Mouse (Mus musculus): ENCODE data around the gene 9130213A22Rik.
"Not testable (repeated sequence)": the region's sequence is repeated elsewhere in the genome, so short reads cannot be mapped to it uniquely, and the experiment has no call there.

Gene 9130213A22Rik

GRCm38 (mm10) chr11:69093856-69094255 is 28.5 kb downstream of the 9130213A22Rik start:
- DNase-seq (ENCODE audit: low spot score), result not testable (repeated sequence)

- DNase-seq (ENCODE audit: low spot score), result no peak
Observed at GRCm38 (mm10) chr11:69092871-69093270, 29.5 kb downstream of the 9130213A22Rik start.

- DNase-seq (ENCODE audit: low spot score), result peak; percentile 82
Observed at GRCm38 (mm10) chr11:69092386-69092751, 30.0 kb downstream of the 9130213A22Rik start.

- no peak for DNase-seq (ENCODE audit: low spot score)
Observed at GRCm38 (mm10) chr11:69091566-69092385, 30.6 kb downstream of the 9130213A22Rik start.

- DNase-seq (ENCODE audit: low spot score), result no peak
Observed at GRCm38 (mm10) chr11:69090367-69090766, 32.0 kb downstream of the 9130213A22Rik start.

- no peak for DNase-seq (ENCODE audit: low spot score)
Observed at GRCm38 (mm10) chr11:69089616-69090290, 32.6 kb downstream of the 9130213A22Rik start.

GRCm38 (mm10) chr11:69088856-69089615 is 33.4 kb downstream of the 9130213A22Rik start:
- DNase-seq (ENCODE audit: low spot score), result peak; percentile 71

- no peak for DNase-seq (ENCODE audit: low spot score)
Observed at GRCm38 (mm10) chr11:69088103-69088855, 34.1 kb downstream of the 9130213A22Rik start, which contains the start of gene Vamp2. TSS of gene Vamp2 (plus strand) at chr11:69088490.

GRCm38 (mm10) chr11:69087597-69087996 is 34.8 kb downstream of the 9130213A22Rik start:
- DNase-seq (ENCODE audit: low spot score), result no peak

- DNase-seq (ENCODE audit: low spot score), result no peak
Observed at GRCm38 (mm10) chr11:69087082-69087481, 35.3 kb downstream of the 9130213A22Rik start.

- DNase-seq (ENCODE audit: low spot score), result no peak
Observed at GRCm38 (mm10) chr11:69086390-69086789, 36.0 kb downstream of the 9130213A22Rik start.

GRCm38 (mm10) chr11:69085608-69086007 is 36.8 kb downstream of the 9130213A22Rik start:
- DNase-seq (ENCODE audit: low spot score), result no peak

GRCm38 (mm10) chr11:69081613-69082012 is 40.8 kb downstream of the 9130213A22Rik start:
- DNase-seq (ENCODE audit: low spot score), result no peak

- DNase-seq (ENCODE audit: low spot score), result no peak
Observed at GRCm38 (mm10) chr11:69080855-69081222, 41.5 kb downstream of the 9130213A22Rik start.

GRCm38 (mm10) chr11:69080102-69080854 is 42.1 kb downstream of the 9130213A22Rik start:
- no peak for DNase-seq (ENCODE audit: low spot score)

GRCm38 (mm10) chr11:69078805-69079438 is 43.5 kb downstream of the 9130213A22Rik start:
- DNase-seq (ENCODE audit: low spot score), result no peak

- DNase-seq (ENCODE audit: low spot score), result no peak
Observed at GRCm38 (mm10) chr11:69078041-69078440, 44.3 kb downstream of the 9130213A22Rik start.

- DNase-seq (ENCODE audit: low spot score), result no peak
Observed at GRCm38 (mm10) chr11:69077316-69077715, 45.1 kb downstream of the 9130213A22Rik start.

- no peak for DNase-seq (ENCODE audit: low spot score)
Observed at GRCm38 (mm10) chr11:69076572-69076971, 45.8 kb downstream of the 9130213A22Rik start.

GRCm38 (mm10) chr11:69075764-69076479 is 46.5 kb downstream of the 9130213A22Rik start:
- no peak for DNase-seq (ENCODE audit: low spot score)
